Mouse (Mus musculus) forebrain, embryonic 11.5 days (tissue): ENCODE data around the gene Olfr1231. TPM values are rescaled to one million over a fixed set of nuclear protein-coding genes. Genes with fewer than 3 reads are reported as not detected.

Experiments used
- ATAC-seq: fragments of 200-750 bp; cut with Nextera tagmentation; replicated peaks from 2 replicates; pipeline ENCODE4 v1.8.0; 2017; ENCODE audit warnings: moderate TSS enrichment; ENCODE audit not compliant: low FRiP score
- DNase-seq: peaks from one replicate; pipeline ENCODE4 v3.0.0-alpha.2; 2017; ENCODE audit warnings: low spot score
- H3K27ac ChIP-seq: fragments of 300-500 bp; sonication (generic); 2 replicates; pipeline ENCODE4 v1.5.1; 2014; ENCODE audit warnings: low read depth, low read length
- H3K27me3 ChIP-seq: fragments of 300-500 bp; sonication (generic); 2 replicates; pipeline ENCODE4 v1.6.1; 2014; ENCODE audit warnings: mild to moderate bottlenecking, low read length, mixed read lengths; ENCODE audit not compliant: control insufficient read depth, insufficient read depth
- H3K36me3 ChIP-seq: fragments of 300-500 bp; sonication (generic); 2 replicates; pipeline ENCODE4 v1.6.1; 2014; ENCODE audit warnings: mild to moderate bottlenecking, low read length, moderate library complexity, mixed read lengths; ENCODE audit not compliant: control insufficient read depth, insufficient read depth
- H3K4me1 ChIP-seq: fragments of 300-500 bp; sonication (generic); replicated peaks from 2 replicates; pipeline ENCODE4 v1.6.1; 2014; ENCODE audit warnings: low read length, mixed read lengths; ENCODE audit not compliant: control insufficient read depth, insufficient read depth
- H3K4me2 ChIP-seq: fragments of 300-500 bp; sonication (generic); 2 replicates; pipeline ENCODE4 v1.6.1; 2014; ENCODE audit warnings: low read depth, mild to moderate bottlenecking, low read length, moderate library complexity, mixed read lengths; ENCODE audit not compliant: severe bottlenecking
- H3K4me3 ChIP-seq: fragments of 300-500 bp; sonication (generic); 2 replicates; pipeline ENCODE4 v1.5.1; 2014; ENCODE audit warnings: low read depth, low read length
- H3K9ac ChIP-seq: fragments of 300-500 bp; sonication (generic); 2 replicates; pipeline ENCODE4 v1.6.1; 2014; ENCODE audit warnings: low read length
- H3K9me3 ChIP-seq: fragments of 300-500 bp; sonication (generic); 2 replicates; pipeline ENCODE4 v1.6.1; 2016; ENCODE audit warnings: low read length, mixed read lengths; ENCODE audit not compliant: control insufficient read depth
- WGBS: fragments of 180-500 bp; shearing (Covaris S2); extraction: QIAGEN DNeasy Blood & Tissue Kit; methylation state at CpG from one replicate; pipeline ENCODE4 v1.1.7; 2014; 5-methylcytosine and 5-hydroxymethylcytosine counted together
- polyA plus RNA-seq: library from polyadenylated mRNA; unstranded; fragments of >200 nt; fragmentation: Nextera tagmentation; extraction: Ambion mirVana; gene quantifications from 2 replicates; pipeline ENCODE4 v1.2.1, GENCODE M21; 2014

Gene Olfr1231
- not detected in 2 replicates for polyA plus RNA-seq

- H3K4me1 ChIP-seq, result no peaks in the 10 kb centered on the region
- no peak within 1 kb of the TSS for H3K4me2 ChIP-seq
- 64% methylated on average over 2 of the region's 2 CpGs for WGBS
- H3K27ac ChIP-seq, result no peak within 1 kb of the TSS
- H3K4me3 ChIP-seq, result no peak within 1 kb of the TSS
- ATAC-seq (no peak), DNase-seq (no peak)
- no peaks in the 10 kb centered on the region for H3K27me3 ChIP-seq
- no peaks in the 10 kb centered on the region for H3K9me3 ChIP-seq
- no peaks in the 10 kb centered on the region for H3K36me3 ChIP-seq
- H3K9ac ChIP-seq, result no peak within 1 kb of the TSS
These were observed at the start of gene Olfr1231 for GRCm38 (mm10) chr2:89306974-89307373. Olfr1231 (minus strand) TSS chr2:89307074.

DNA sequence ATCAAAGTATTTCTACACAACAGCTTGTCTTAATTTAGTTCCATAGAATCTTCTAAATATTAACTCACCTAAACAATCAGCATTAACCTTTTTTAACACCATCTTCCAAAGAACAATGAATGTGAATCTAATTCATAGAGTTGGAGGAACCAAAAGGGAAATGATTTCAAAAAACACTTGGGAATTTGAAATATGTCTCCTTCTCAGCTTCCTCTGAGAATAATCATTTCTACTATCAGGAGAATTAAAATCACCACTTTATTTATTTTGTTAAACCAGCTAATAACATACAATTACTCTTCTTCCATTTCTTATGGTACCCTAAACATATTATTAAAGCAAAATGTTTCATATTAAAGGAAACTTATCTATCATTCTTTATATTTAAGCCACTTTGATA is 35.4 kb upstream of the Olfr1231 start, which contains the start of gene Olfr1233:
Olfr1233 (minus strand) TSS at position 101 of the 400 bp plus-strand sequence.
- no peak within 1 kb of the TSS for H3K4me2 ChIP-seq
- no peaks in the 10 kb centered on the region for H3K27me3 ChIP-seq
- H3K9ac ChIP-seq, result no peak within 1 kb of the TSS
- no peak for DNase-seq
- H3K4me3 ChIP-seq, result no peak within 1 kb of the TSS
- no peaks in the 10 kb centered on the region for H3K4me1 ChIP-seq
- ATAC-seq, result no peak
- no peak within 1 kb of the TSS for H3K27ac ChIP-seq
- no peaks in the 10 kb centered on the region for H3K9me3 ChIP-seq
- no peaks in the 10 kb centered on the region for H3K36me3 ChIP-seq

DNA sequence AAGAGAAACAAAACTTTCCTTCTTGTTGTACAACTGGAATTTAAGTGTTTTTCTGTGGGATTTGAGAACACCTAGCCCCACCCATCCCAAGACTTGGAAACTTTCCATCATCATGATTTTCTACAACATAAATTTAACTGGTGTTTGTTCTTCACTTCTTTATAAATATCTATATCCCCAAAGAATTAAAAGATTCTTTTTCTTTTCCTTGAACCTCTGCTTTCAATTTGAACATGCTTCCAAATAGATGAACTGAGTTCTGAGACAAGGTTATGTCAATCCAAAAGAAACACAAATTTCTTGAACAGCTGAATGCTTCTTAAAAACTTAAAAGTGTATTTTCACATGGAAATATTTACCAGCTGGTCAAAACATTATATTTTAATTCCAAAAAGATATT is 22.7 kb upstream of the Olfr1231 start, which contains the start of gene Olfr1232:
Olfr1232 (minus strand) TSS at position 101 of the 400 bp plus-strand sequence.
- H3K4me2 ChIP-seq, result no peak within 1 kb of the TSS
- ATAC-seq, result no peak

DNA sequence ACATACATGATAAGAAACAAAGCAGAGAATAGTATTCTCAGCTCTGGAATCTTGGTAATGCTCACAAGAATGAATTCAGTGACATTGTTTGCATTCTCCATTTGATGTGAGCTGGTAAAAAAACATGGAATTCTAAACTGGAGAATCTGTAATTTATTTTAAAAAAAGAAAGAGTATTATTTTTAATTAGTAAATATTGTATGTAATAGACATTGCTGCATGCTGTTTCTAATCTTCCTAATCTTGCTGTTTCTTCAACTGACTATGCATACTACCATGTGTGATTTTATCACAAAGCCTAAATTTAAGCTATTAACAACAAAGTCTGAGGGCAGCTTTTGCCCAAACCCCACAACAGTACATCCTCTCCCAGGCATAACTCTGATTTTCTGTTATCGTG is 9.7 kb downstream of the Olfr1231 start, which contains the start of gene Olfr1230:
Olfr1230 (minus strand) TSS at position 101 of the 400 bp plus-strand sequence.
- WGBS, result 88% methylated on average over 1 of the region's 1 CpGs
- no peak within 1 kb of the TSS for H3K27ac ChIP-seq

More for the DNA sequence above, 22.7 kb upstream of the Olfr1231 start, which contains the start of gene Olfr1232:
- no peaks in the 10 kb centered on the region for H3K4me1 ChIP-seq
- H3K27ac ChIP-seq, result no peak within 1 kb of the TSS
- H3K4me3 ChIP-seq, result no peak within 1 kb of the TSS
- no peaks in the 10 kb centered on the region for H3K27me3 ChIP-seq
- no peak for DNase-seq
- H3K36me3 ChIP-seq, result no peaks in the 10 kb centered on the region
- H3K9me3 ChIP-seq, result no peaks in the 10 kb centered on the region
- H3K9ac ChIP-seq, result no peak within 1 kb of the TSS

DNA sequence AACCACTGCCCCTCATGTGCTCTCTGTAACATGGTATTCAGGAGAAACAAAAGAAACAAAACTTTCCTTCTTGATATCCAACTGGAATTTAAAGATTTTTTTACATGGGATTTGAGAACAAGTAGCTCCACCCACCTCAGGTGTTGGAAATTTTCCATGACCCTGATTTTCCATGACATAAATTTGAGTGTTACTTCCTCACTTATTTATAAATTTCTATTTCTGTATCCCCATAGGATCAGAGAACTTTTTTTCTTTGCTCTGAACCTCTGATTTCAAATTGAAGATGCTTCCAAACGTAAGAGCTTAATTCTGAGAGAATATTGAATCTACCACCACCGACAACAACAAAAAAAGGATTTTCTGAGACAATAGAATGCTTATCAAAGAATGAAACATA is 19.0 kb downstream of the Olfr1231 start, which contains the start of gene Olfr1229:
Olfr1229 (minus strand) TSS at position 101 of the 400 bp plus-strand sequence.
- no peak for DNase-seq
- Histone ChIP-seq H3K9me3 (no peaks in the 10 kb centered on the region), H3K27me3 (no peaks in the 10 kb centered on the region), H3K4me1 (no peaks in the 10 kb centered on the region), H3K4me2 (no peak within 1 kb of the TSS), H3K27ac (no peak within 1 kb of the TSS), H3K9ac (no peak within 1 kb of the TSS), H3K4me3 (no peak within 1 kb of the TSS), H3K36me3 (no peaks in the 10 kb centered on the region)
- ATAC-seq, result no peak
- whole genome bisulfite sequencing, result 80% methylated on average over 2 of the region's 2 CpGs

More for the DNA sequence above, 9.7 kb downstream of the Olfr1231 start, which contains the start of gene Olfr1230:
- Histone ChIP-seq H3K36me3 (no peaks in the 10 kb centered on the region), H3K9ac (no peak within 1 kb of the TSS), H3K4me2 (no peak within 1 kb of the TSS), H3K27me3 (no peaks in the 10 kb centered on the region), H3K9me3 (no peaks in the 10 kb centered on the region), H3K4me3 (no peak within 1 kb of the TSS), H3K4me1 (no peaks in the 10 kb centered on the region)
- DNase-seq (no peak), ATAC-seq (no peak)

- Histone ChIP-seq H3K9ac (no peak within 1 kb of the TSS), H3K27ac (no peak within 1 kb of the TSS), H3K4me1 (no peaks in the 10 kb centered on the region), H3K4me3 (no peak within 1 kb of the TSS), H3K36me3 (no peaks in the 10 kb centered on the region), H3K27me3 (no peaks in the 10 kb centered on the region), H3K9me3 (no peaks in the 10 kb centered on the region), H3K4me2 (no peak within 1 kb of the TSS)
- ATAC-seq (no peak), DNase-seq (no peak)
These were observed 52.9 kb downstream of the Olfr1231 start, which contains the start of gene Olfr1228 for GRCm38 (mm10) chr2:89253962-89254361. Olfr1228 (minus strand) TSS chr2:89254062.

Other genes with a start within 250 kb of the Olfr1231 start
- gene Olfr1218, start 245.9 kb downstream of the Olfr1231 start, polyA plus RNA-seq, result not detected in 2 replicates
- gene Olfr1219, start 223.6 kb downstream of the Olfr1231 start, polyA plus RNA-seq, result not detected in 2 replicates
- gene Olfr1220, start 200.2 kb downstream of the Olfr1231 start, polyA plus RNA-seq, result not detected in 2 replicates
- gene Olfr1221, start 189.8 kb downstream of the Olfr1231 start, polyA plus RNA-seq, result not detected in 2 replicates
- not detected in 2 replicates for gene Olfr1222, start 174.0 kb downstream of the Olfr1231 start, polyA plus RNA-seq
- gene Olfr1223, start 155.5 kb downstream of the Olfr1231 start, polyA plus RNA-seq, result not detected in 2 replicates
- gene Olfr1224-ps1, start 143.0 kb downstream of the Olfr1231 start, polyA plus RNA-seq, result not detected in 2 replicates
- gene Olfr1225, start 132.4 kb downstream of the Olfr1231 start, polyA plus RNA-seq, result not detected in 2 replicates
- not detected in 2 replicates for gene Olfr1226, start 107.0 kb downstream of the Olfr1231 start, polyA plus RNA-seq
- not detected in 2 replicates for gene Olfr1228, start 53.0 kb downstream of the Olfr1231 start, polyA plus RNA-seq
- gene Olfr1229, start 19.1 kb downstream of the Olfr1231 start, polyA plus RNA-seq, result not detected in 2 replicates
- not detected in 2 replicates for gene Olfr1230, start 9.8 kb downstream of the Olfr1231 start, polyA plus RNA-seq
- gene Olfr1232, start 22.6 kb upstream of the Olfr1231 start, polyA plus RNA-seq, result not detected in 2 replicates
- not detected in 2 replicates for gene Olfr1233, start 35.3 kb upstream of the Olfr1231 start, polyA plus RNA-seq
- not detected in 2 replicates for gene Olfr1234, start 57.8 kb upstream of the Olfr1231 start, polyA plus RNA-seq
- gene Olfr1238, start 102.6 kb upstream of the Olfr1231 start, polyA plus RNA-seq, result not detected in 2 replicates
- not detected in 2 replicates for gene Olfr1239, start 113.3 kb upstream of the Olfr1231 start, polyA plus RNA-seq
- not detected in 2 replicates for gene Olfr1240, start 135.9 kb upstream of the Olfr1231 start, polyA plus RNA-seq
- not detected in 2 replicates for gene Olfr1241, start 180.1 kb upstream of the Olfr1231 start, polyA plus RNA-seq
- not detected in 2 replicates for gene Olfr1242, start 191.3 kb upstream of the Olfr1231 start, polyA plus RNA-seq
- not detected in 2 replicates for gene Olfr1243, start 224.4 kb upstream of the Olfr1231 start, polyA plus RNA-seq